Mouse (Mus musculus) leukemia stem cell, adult 10-12 weeks (primary cell): ENCODE data around the gene Ppp5c. TPM values are rescaled to one million over a fixed set of nuclear protein-coding genes. Genes with fewer than 3 reads are reported as not detected.

Experiments used
- polyA plus RNA-seq: library from polyadenylated mRNA; stranded (reverse); fragments of >175 nt; gene quantifications from 2 replicates; pipeline ENCODE4 v1.2.3, GENCODE M21; 2012; ENCODE audit warnings: low replicate concordance

Ppp5c gene
- 104 and 116 TPM in 2 replicates for polyA plus RNA-seq

DNA sequence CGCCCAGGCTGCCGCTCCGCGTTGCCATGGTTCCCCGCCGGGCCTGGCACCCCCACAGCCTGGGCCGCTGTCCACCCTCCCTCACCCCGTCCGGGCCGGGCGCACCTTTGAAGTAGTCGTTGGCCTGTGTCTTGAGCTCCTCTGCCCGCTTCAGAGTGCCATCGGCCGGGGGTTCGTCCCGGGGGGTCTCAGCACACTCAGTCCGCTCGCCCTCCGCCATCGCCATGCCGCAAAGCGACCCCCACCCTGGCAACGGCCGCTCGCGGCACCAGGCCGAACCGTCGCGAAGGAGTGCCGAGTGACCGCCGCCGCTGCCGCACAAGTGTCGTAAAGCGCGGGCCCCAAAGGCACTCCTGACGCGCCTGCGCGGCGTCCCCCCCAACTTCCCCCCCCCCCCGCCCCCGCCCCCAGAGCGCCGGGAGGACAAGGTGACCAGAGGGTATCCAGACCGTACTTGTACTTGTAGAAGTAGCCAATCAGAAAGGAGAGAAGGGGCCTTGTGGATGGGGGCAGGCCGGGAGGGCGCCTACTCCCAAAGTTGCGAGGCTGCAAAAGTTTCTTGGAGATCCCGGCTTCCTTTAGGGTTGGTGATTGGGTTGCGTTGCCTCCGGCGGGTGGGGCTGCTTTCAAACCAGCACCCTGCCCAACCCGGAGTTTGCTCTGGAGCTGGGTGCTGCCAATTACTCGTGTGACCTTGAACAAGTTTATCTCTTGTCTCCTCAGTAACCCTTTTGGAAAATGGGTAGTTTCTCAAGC lies at the start of gene Ppp5c:
Gene Ppp5c (minus strand): TSS at position 337 of the 756 bp plus-strand sequence.

DNA sequence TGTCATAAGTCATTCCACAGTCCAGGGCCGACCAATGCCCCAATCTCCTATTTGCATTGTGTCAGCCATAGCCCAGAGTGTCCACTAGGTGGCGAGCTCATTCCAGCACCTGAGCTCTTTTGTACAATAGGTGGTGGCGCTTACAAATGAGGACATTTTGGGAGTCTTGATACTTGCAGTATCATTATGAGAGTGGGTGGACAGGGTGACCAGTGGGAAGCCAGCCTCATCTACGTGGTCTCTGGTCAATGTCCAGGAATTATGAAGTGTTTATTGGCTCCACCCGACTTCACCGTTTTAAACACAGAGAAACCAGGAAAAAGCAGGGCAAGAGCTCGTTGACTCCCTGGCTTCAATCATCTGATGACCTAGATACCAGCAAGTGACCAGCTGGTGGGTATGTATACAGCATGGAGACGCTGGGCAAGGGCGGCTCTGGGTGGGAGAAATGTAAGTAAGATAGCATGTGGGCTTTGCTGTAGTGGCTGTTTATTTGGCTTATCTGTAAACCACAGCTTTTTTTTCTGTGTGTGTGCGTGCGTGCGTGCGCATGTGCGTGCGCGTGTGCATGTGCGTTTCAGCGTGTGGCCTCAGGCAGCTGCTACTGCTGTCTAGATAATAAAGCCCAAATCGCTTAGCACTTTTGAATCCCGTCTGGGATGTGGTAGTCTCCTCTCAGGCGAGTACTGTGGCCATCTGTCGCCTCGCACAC lies 46.3 kb upstream of the Ppp5c start, which contains the start of gene Psg16:
Gene Psg16 (plus strand): TSS at position 137 of the 712 bp plus-strand sequence.

DNA sequence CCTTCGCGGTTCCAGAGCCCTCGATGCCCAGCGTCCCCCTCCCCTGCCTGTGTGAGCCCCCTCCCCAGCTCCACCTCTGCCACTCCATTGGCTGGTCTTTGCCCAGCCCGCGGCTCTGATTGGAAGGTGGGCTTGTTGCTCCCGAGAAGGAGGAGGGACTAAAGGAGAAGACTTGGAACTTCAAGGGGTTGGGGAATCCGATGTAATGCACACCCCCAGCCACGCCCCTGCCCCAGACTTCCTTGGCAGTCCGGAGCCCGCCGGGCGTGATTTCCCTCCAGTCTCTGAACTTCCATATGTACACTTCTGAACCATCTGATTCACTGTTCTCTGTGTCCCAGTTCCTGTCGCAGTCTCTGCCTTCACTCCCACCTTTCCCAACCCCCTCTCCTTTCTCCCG lies 34.7 kb upstream of the Ppp5c start, which contains the start of gene Hif3a:
Gene Hif3a (minus strand): TSS at position 39 of the 400 bp plus-strand sequence.

DNA sequence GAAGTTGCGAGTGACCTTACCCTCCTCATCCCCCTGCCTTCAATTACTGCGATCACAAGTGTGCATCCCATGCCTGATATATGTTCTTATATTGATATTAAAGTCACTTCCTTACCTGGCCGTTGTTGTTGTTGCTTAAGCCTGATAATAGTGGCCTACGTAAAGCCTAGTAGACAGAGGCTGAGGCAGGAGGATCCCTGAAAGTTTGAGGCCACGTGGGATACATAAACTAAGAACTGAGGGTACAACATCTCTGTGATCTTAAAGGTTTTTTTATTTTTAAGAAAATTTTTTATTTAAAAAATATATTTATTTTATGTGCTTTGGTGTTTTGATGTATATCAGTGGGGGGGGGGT lies 35.3 kb downstream of the Ppp5c start, which contains the start of gene Ccdc8:
Gene Ccdc8 (plus strand): TSS at position 258 of the 357 bp plus-strand sequence.

DNA sequence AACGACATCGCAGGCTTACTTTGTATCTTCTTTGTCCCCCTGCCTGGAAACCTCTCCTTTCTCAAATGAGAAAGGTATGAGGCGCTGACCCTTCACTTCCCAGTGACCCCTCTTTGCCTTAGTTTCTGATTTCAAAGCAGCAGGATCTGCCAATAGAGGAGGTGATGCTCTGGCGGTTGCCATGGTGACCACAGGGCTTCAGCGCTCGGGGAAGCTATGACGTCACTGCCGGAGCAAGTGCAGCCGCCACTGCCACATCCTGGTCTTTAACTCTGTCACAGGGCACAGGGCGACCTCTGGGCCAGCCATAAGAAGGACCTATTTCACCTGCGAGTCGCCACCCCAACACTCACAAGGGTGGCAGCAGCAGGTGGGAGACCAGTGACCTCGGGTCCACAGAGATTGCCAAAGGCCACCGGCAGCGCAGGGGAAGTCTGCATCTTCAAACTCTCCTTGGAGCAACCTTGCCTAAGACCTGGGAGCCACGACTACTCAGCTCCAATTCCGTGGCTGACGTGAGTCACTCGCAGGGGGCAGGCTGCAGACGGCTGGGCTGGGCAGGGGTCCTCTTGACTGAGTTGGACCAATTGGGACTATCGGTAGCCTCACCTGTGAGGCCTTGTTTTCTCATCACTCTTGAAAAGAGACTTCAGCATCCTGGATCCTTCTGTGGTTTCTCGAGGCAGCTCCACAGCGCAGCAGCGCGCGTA lies 44.7 kb downstream of the Ppp5c start, which contains the start of gene Gm42372:
Gene Gm42372 (plus strand): TSS at position 228 of the 710 bp plus-strand sequence.

DNA sequence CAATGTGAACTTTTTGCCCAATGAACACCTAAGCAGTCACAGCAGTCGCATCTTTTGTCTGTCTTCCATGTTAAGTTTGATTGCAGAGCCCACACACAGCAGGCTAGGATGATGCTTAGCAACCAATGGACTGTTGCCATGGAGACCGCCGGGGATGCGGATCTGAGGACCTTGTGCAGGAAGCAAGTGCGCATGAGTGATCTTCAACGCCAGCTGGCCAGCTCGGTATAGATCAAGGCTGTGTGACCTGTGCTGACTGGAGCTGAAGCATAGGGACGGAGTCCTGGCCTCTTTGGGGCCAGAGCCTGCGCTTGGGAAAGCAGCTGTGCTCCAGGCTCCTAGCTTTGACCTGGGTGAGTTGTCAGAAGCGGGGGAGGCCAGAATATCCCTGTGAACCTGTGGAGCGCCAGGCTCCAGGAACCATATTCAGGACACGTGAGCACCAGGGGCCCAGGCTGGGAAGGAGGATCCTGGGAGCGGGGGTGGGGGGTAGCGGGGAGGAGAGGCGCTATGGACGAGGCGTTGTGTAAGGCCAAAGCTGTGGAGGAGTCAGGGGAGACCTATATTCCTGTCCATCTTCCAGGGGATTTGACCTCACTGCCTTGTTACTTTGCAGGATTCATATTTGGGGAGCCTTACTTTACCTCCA lies 68.1 kb downstream of the Ppp5c start, which contains the start of gene Pnmal1:
Gene Pnmal1 (plus strand): TSS at position 141 of the 649 bp plus-strand sequence.

Other genes starting within 250 kb of the Ppp5c start
- gene Slc1a5, start 246.6 kb downstream of the Ppp5c start, polyA plus RNA-seq, result 57.8 and 110 TPM in 2 replicates
- 110 and 114 TPM in 2 replicates for gene Strn4, start 212.0 kb downstream of the Ppp5c start, polyA plus RNA-seq
- 34.4 and 47.5 TPM in 2 replicates for gene Fkrp, start 211.2 kb downstream of the Ppp5c start, polyA plus RNA-seq
- gene Prkd2, start 185.0 kb downstream of the Ppp5c start, polyA plus RNA-seq, result 33.2 and 65.6 TPM in 2 replicates
- gene Dact3, start 152.6 kb downstream of the Ppp5c start, polyA plus RNA-seq, result 0.61 and 1.2 TPM in 2 replicates
- gene Gng8, start 136.1 kb downstream of the Ppp5c start, polyA plus RNA-seq, result not detected in 2 replicates
- 0.28 and 0.76 TPM in 2 replicates for gene Ptgir, start 121.4 kb downstream of the Ppp5c start, polyA plus RNA-seq
- gene Calm3, start 103.8 kb downstream of the Ppp5c start, polyA plus RNA-seq, result 1,517 and 1,958 TPM in 2 replicates
- gene Pnmal2, start 83.2 kb downstream of the Ppp5c start, polyA plus RNA-seq, result 0.15 TPM in 1 of 2 replicates, not detected in the other
- gene Pnmal1, start 68.2 kb downstream of the Ppp5c start, polyA plus RNA-seq, result 0.09 TPM in 1 of 2 replicates, not detected in the other
- 0.12 and 0.33 TPM in 2 replicates for gene Gm42372, start 44.8 kb downstream of the Ppp5c start, polyA plus RNA-seq
- gene Ccdc8, start 35.2 kb downstream of the Ppp5c start, polyA plus RNA-seq, result 0.12 and 0.42 TPM in 2 replicates
- gene Hif3a, start 34.5 kb upstream of the Ppp5c start, polyA plus RNA-seq, result 6.1 and 9.2 TPM in 2 replicates
- gene Psg16, start 46.1 kb upstream of the Ppp5c start, polyA plus RNA-seq, result not detected in 2 replicates
- gene Ceacam3, start 122.4 kb upstream of the Ppp5c start, polyA plus RNA-seq, result not detected in 2 replicates
- not detected in 2 replicates for gene Psg29, start 175.6 kb upstream of the Ppp5c start, polyA plus RNA-seq